Mouse (Mus musculus) right cerebral cortex, postnatal 10 days (tissue): ENCODE measurements around the gene Gsdme.
A peak's percentile ranks its signal among the peaks of the same experiment; 100 is the strongest.

Experiments used
- DNase-seq, 2 experiments: peaks; one replicate each; pipeline ENCODE4 v3.0.0; 2021; ENCODE audit warnings: low spot score in 2 of 2

Gsdme gene

DNA sequence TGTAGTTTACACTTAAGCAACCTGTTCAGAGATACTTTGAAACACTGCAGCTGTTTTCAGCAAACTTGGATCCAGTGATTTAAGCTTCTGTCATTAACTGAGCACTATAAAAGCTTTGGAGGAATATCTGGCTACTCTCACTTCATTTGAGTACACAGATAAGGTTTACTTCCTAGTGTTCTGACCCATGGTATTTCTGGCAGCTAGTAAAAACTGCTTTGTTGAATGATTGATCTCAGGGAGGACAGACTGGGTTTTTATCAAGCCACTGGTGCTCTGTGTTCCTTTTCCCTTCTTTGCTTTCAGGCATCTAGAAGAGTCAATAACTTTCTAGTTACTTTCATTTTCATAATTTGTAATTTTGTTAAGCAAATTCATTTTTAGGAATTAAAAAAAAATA lies 74.3 kb downstream of the Gsdme start:
- DNase-seq, result no peak

GRCm38 (mm10) chr6:50187955-50188354 lies 75.7 kb downstream of the Gsdme start:
- DNase-seq, result no peak

DNA sequence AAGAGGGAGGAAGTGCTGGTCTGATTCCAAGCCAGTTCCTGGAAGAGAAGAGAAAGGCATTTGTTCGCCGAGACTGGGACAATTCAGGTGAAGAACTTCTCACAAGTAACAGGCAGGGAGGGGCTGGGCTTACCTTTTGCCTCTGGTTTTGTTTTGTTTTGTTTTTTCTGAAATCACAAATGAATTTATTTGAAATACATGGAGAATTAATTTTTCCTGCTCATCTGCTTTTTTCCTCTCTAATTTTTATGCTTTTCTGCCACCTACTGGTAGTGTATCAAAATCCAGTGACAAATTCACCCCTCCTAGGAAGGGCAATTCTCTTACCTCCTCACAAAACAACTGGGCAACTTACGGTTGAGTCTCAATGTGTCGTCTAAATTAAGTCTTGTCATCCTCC lies 83.5 kb downstream of the Gsdme start:
- DNase-seq, result no peak

- no peak for DNase-seq
Measured at GRCm38 (mm10) chr6:50175736-50176135, 87.9 kb downstream of the Gsdme start.

DNA sequence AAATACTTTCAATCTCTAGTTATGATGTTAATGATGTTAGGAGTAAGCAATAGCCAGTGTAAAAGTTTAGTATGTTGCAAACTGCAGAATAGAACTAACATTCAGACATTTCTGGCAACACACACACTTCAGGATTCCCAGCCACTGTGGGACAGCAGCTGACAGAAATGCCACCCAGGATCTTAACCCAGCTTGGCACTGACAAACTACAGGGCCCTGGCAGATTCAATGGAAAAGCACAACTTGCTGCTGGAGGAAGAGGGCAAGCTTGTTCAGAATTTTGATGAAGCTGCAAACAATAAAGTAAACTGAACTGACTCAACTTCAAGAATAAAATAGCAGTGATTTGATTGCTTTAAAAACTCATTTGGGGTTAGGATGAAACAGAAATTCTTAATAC lies 93.9 kb downstream of the Gsdme start:
- DNase-seq, result peak; percentile 34 to 60

DNA sequence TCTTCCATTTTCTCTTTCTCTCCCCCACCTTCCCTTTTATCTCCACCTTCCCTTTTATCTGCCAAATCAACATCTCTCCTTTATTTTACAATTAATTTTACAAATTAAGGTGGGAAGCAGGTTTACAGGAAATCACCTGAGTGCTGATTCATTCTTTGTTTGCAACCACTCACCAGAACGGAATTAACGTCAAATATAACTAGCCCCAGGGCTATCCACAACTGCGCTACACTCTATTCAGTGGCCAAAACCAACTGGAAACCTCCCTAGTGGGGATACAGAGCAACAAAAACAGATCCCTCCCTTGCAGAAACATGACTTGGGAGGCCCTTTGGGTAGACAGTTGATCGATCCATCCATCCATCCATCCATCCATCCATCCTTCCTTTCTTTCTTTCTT lies 94.8 kb downstream of the Gsdme start:
- no peak for DNase-seq

DNA sequence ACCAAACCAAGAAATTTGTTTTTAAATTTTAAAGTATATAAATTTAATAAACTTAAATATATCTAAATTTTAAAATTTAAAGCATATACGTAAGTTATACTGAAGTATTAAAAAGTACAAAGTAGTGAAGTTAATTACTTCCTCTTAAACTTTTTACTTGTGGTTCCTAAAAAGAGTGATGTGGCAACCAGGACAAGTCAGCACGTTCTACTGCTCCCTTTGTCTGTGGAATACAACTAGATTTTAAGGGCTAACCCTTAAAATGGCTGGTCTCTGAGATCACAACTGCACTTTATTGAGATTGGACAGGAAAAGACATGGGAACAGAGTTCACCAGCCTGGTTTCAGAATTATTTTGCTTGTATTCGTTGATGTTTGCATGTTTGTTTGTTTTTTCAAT lies 100.6 kb downstream of the Gsdme start:
- no peak for DNase-seq

DNA sequence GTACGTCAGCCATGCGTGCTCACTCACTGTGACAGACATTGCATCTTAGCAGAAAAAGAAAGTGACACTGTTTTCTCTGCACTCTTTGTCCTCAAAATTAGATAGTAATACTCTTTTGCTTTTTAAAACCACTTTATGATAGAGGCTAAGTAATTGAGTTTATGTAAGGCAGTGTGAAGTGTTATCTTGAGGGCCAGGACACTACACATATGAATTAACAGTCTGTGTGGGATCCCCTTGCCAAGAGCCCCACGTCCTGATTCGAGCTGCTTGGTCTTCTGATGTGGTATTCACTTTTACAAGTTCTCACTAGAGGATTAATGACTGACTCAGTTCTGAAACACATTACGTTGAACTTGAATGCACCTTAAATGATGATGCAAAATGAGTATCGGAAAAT lies 103.8 kb downstream of the Gsdme start:
- no peak for DNase-seq

- no peak for DNase-seq
Measured at GRCm38 (mm10) chr6:50149378-50149777, 114.3 kb downstream of the Gsdme start.

DNA sequence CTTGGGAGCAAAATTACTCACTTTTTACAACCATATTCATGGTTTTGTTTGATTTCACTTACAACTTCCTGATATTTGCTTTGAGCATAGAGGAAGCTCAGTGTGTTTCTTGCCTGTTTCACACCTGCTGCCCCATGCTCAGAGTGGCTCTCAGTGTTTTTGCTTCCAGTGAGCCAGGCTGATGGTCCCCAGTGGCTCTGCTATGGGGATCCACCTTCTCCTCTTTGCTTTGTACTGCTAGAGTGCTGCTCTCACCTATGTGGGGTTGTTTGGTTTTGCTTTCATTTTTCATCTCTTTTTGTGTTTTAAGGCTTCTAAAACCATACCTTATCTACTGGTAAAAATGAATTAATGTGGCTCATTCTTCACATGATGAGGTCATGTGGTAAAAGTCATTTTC lies 117.5 kb downstream of the Gsdme start:
- no peak for DNase-seq

DNA sequence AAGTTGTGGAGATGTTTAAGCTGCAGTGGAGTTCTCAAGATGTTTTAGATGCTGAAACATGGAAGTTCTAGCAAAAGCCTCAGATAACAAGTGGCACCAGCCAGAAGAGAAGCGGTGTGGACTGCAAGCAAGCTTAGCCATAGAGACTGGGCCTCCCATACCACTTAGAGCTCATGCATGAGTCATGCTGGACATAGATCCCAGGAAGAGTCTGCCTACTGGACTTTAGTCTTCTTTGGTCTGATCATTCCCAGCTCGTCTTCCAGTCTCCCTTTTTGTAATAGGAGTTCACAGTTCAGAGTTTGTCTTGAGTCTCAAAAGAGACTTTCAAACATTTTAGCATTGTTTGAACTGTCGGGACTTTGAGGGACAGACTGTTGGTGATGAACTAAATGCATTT lies 124.1 kb downstream of the Gsdme start:
- DNase-seq, result no peak
